Mouse (Mus musculus) left cerebral cortex, postnatal 25 days (tissue): ENCODE data around the gene Appbp2. TPM values are rescaled to one million over a fixed set of nuclear protein-coding genes. Genes with fewer than 3 reads are reported as not detected.

Experiments used
- DNase-seq, 2 experiments: peaks; one replicate each; pipeline ENCODE4 v3.0.0; 2022; ENCODE audit warnings: low spot score in 2 of 2, mixed read lengths in 1 of 2
- intact Hi-C: fragments of 180-260 bp; cut with DNase I; formaldehyde crosslinking; loops from one replicate; pipeline ENCODE4 v1.15.1; 2025
- total RNA-seq, 2 experiments: library from RNA; stranded (reverse); gene quantifications; 2 replicates each; pipeline ENCODE4 v1.2.3; 2021

Appbp2 gene
- total RNA-seq = 10 to 100 TPM; 59.6 to 61.1 TPM

DNA sequence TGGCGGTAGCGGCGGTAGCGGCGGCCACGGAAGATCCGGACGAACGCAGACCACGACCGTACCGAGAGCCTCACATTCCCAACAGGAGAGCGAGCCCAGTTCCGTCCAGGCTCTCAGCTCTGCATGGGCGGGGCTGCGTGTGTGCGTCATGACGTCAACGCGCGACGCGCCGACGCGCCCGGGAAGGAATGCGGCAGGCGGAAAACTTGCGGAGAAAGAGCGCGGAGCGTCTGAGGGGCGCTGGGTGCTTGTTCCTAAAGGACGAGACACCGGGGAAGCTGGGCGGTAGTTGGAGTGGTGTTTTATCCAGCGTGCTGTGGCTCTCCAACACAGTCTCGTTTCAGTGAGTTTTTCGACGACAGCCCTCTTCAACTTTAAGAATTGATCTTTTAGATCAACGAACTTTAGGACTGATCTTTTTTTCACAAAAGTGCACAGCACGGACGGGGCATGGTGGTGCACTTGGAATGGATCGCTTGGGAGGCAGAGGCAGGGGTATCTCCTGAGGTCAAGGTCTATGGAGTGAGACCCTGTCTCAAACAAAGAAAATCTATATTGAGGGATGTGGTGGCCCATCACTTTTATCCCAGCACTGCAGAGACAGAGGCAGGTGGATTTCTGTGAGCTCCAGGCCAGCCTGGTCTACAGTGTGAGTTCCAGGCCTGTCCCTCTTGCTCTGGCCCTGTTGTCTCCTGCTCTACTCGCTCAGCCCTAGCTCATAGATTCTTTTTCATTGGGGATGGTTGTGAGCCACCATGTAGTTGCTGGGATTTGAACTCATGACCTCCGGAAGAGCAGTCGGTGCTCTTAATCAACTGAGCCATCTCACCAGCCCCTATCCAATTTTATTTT, at the start of gene Appbp2:
Gene Appbp2, minus strand, starts transcription at position 141 of the 852 bp plus-strand sequence.
- intact Hi-C loops = loop anchor here (1.0 kb wide), 2 partner anchors 76 to 95 kb away; partner anchors contain the start of genes Ppm1d and Usp32
- peak; percentile 90 to 92 for DNase-seq

GRCm38 (mm10) chr11:85281219-85281878, 46.4 kb upstream of the Appbp2 start:
- no peak for DNase-seq
- intact Hi-C loops = no loop called here

GRCm38 (mm10) chr11:85278175-85278574, 43.2 kb upstream of the Appbp2 start:
- intact Hi-C loops = no loop called here
- DNase-seq = no peak

GRCm38 (mm10) chr11:85277609-85278008, 42.7 kb upstream of the Appbp2 start:
- no peak for DNase-seq
- intact Hi-C loops = no loop called here

DNA sequence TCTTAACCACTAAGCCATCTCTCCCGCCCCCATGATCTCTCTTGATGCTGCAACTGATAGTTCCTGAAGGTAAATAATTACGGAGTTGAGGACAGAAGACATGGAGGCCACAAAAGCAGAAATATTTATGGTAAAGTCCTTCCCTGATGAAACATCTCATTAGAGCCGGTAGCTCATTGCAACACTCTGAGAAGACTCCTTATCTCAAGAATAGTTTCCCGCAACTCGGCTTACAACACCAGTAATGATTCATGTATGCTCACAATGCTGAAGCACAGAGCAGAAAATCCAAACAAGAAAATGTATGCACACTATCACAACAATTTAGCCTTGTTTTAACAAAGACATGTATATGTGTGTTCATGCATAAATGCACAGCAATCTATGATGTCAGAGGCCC, 40.2 kb upstream of the Appbp2 start:
- intact Hi-C loops = no loop called here
- DNase-seq = no peak

GRCm38 (mm10) chr11:85273299-85273698, 38.4 kb upstream of the Appbp2 start:
- intact Hi-C loops = no loop called here
- no peak for DNase-seq

- DNase-seq = no peak
- intact Hi-C loops = no loop called here
Observed at GRCm38 (mm10) chr11:85270631-85271030, 35.7 kb upstream of the Appbp2 start.

DNA sequence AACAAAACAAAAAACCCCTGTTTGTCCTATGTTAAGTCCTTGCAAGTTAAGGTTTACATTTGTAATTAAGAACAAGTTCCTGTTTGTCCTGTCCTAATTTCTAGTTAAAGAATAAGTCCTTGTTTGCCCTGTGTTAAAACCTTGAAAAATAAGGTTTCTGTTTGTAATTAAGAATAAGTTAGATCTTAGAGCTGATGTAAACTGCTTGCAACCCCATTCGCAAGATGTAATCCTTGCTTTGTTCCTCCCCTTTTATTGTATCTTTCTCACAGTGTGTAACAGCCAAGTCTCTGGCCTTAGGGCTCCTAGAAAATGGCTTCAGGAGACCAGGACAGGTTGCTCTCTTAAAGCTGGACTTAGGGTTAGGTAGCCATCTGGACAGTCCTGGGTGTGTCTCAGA, 32.5 kb upstream of the Appbp2 start:
- intact Hi-C loops = no loop called here
- no peak for DNase-seq

- DNase-seq = no peak
- intact Hi-C loops = no loop called here
Observed at GRCm38 (mm10) chr11:85264635-85265034, 29.7 kb upstream of the Appbp2 start.

DNA sequence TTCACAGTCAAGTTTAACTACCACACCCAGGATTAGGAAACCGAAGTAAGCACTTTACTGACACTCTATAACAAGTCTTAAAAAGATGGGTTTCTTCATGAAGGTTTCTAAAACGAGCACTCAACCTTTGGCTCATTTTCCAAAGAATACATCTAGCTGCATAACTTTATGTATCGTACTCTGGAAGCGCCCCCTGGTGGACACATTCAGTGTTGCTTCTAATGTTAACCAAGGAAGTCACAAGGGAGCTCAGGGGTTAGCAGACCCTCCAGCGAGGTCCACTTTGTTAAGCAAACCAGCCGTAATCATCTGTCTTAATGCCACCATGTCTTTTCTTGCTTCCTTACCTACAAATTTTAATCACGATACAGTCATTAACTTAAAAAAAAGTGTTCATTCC, 26.3 kb upstream of the Appbp2 start:
- DNase-seq = peak; percentile 40 to 62
- intact Hi-C loops = loop anchor here (2.0 kb wide), 1 partner anchor 90 kb away; the partner anchor contains the start of gene 1700125H20Rik

GRCm38 (mm10) chr11:85258966-85259365, 24.0 kb upstream of the Appbp2 start:
- intact Hi-C loops = no loop called here
- no peak for DNase-seq

GRCm38 (mm10) chr11:85255471-85256027, 20.6 kb upstream of the Appbp2 start:
- no peak for DNase-seq
- intact Hi-C loops = no loop called here

GRCm38 (mm10) chr11:85253641-85254040, 18.7 kb upstream of the Appbp2 start:
- intact Hi-C loops = no loop called here
- peak in 1 of 2 experiments; percentile 10 for DNase-seq

GRCm38 (mm10) chr11:85253006-85253405, 18.1 kb upstream of the Appbp2 start:
- no peak for DNase-seq
- intact Hi-C loops = no loop called here

DNA sequence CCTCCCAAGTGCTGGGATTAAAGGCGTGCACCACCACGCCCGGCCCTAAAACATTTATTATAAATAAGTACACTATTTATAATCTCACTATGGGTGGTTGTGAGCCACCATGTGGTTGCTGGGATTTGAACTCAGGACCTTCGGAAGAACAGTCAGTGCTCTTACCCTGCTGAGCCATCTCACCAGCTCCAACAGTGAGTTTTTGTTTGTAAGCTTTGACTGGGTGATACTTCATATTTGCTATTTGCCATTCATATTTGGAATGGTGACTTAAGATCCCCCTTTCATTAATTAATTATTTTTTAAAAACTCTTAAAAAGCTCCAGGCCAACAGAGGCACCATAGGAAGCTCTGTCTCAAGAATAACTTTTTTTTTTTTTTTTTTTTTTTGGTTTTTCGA, 17.0 kb upstream of the Appbp2 start:
- intact Hi-C loops = no loop called here
- DNase-seq = no peak

GRCm38 (mm10) chr11:85250467-85250866, 15.5 kb upstream of the Appbp2 start:
- no peak for DNase-seq
- intact Hi-C loops = no loop called here

- DNase-seq = no peak
- intact Hi-C loops = no loop called here
Observed at GRCm38 (mm10) chr11:85249338-85249737, 14.4 kb upstream of the Appbp2 start.

GRCm38 (mm10) chr11:85248151-85248550, 13.2 kb upstream of the Appbp2 start:
- intact Hi-C loops = no loop called here
- no peak for DNase-seq

GRCm38 (mm10) chr11:85241226-85241625, 6.3 kb upstream of the Appbp2 start:
- no peak for DNase-seq
- intact Hi-C loops = no loop called here

- DNase-seq = no peak
- intact Hi-C loops = no loop called here
Observed at GRCm38 (mm10) chr11:85240211-85240610, 5.3 kb upstream of the Appbp2 start.
